Mouse (Mus musculus): Measurements from ENCODE around the gene Kbtbd12.
A peak's percentile ranks its signal among the peaks of the same experiment; 100 is the strongest.

Kbtbd12 gene

DNA sequence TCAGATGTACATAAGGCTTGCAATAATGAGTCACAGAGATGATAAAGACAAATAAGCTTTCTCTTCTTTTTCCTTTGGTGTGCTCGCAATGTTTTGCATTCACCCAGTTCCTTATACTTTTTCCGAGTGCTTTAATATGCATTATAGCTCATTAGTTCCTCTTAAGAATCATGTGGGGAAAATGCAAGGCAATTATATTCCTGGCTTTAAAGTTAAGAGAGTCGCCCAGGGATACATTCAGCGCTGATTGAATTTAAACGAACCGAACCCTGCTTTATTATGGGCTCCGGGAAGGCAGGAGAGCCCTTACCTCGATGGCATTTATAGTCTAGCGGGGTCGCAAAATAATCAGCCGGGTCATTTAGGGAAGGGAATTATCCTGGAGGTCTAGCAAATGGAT is 10.8 kb downstream of the Kbtbd12 start:
- peak in 1 of 2 experiments; percentile 21 for DNase-seq

DNA sequence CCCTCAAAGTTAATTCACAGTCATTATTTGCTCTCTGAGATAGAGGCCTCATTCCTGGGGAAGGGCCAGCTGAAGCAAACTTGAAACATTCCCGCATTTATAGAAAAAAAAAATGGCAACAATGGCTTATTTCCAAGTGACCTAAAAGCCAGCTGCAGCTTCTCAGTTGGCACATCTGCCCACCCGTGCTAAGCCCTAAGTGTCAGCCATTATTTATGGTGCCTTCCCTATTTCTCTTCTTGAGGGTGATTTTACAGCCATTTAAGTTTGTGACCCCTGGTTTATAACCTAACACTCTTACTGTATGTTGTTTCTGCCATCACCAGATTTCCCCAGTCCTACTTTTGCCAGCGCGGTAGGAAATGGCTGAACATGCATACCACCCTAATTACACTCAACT is 11.3 kb downstream of the Kbtbd12 start:
- DNase-seq, result peak in 1 of 2 experiments; percentile 14

DNA sequence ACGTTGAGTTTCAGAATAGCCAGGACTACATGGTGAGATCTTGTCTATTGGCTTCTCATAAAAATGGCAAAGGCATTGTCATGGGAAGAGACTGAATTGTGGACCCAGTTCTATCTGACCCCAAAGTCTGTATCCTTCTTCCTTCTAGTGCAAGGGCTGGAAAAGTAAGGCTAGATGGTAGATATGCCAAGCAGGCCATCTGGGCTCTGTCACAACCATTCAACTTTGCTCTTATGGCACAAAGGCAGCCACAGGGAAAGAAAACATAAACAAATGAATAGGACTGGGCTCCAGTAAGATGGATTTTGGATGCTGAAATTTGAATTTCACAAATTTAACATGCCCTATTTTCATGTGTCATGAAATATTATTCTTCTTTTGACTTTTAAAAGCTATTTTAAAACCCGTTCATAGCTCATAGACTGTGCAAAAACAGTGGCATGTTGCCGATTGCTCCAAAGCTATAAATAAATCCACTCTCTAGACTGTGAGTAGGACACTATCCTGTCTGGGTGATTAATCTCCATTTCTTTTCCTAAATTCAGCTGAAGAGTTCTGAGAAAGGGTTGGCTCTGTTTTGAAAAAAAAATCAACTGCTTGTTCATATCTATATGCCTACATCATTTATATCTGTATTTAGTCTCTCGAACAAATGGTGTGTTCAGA is 15.8 kb downstream of the Kbtbd12 start:
- DNase-seq, result peak; percentile 29 to 38

DNA sequence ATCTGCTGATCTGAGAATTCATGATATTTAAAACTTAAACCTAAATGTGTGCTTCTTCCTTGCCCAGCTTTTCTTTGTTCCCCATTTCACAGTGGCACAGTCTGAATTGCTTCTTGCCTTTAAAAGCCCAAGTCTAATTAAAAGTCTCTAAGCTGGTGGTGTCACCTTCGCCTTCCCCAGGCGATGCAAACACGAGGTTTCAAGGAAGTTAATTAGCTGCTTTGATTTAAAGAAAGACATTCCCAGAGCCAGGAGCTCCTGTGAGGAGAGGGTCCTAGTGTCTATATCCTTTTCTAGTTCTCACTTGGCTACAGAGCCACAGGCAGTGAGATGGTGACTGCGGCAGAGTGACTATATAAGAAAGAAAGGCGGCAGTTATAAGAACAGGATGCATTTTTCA is 18.2 kb downstream of the Kbtbd12 start:
- DNase-seq, result no peak

DNA sequence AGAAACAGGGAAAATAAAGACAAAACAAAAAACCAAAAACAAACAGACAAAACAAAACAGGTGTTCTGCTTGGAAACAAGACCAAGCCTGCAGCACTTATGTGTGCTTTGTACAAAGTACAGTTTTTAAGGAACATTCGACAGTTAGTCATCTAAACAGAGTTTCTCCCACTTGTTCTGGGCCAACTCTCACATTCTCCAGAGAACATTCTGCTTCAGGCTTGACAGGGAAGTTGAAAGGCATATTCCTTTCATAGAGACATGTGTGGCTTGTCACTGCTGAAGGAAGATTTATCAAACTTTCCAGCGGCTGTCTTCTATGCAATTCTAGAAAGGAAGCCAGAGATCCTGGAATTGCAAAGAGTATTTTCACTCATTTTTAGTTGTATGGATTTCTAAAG is 22.4 kb downstream of the Kbtbd12 start:
- no peak for DNase-seq

DNA sequence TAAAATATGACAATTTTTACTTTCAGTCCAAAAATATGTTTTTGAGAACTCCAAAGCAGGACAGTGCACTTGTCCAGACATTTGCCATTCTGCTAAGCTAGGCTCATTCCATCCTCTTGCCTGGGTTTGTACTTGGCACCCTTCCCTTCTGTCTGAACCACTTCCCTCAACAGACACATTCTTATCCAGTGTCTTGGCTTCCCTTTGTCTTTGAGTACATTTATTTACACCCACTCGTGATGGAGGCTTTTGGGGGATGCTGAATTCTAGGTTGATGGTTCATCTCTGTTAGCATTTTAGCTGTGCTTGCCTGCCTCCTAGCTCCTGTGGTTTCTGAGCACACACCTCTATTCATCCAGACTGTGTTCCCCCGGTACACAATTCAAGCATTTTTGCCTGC is 31.3 kb downstream of the Kbtbd12 start:
- no peak for DNase-seq

DNA sequence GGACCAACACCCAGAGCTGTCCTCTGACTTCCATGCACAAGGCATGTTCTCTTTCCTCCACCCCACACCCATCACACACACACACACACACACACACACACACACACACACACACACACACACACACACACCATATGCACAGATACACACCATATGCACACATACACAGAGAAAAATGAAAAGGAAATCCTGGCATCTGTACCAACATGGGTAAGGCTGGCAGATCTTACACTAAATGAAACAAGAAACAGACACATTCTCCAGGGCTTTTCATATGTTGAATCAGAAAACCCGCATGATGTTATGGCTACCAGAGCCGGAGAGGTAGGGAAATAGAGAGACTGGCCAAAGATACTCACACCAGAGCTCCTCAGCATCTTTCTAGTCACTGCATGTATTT is 32.0 kb downstream of the Kbtbd12 start:
- DNase-seq, result no peak

DNA sequence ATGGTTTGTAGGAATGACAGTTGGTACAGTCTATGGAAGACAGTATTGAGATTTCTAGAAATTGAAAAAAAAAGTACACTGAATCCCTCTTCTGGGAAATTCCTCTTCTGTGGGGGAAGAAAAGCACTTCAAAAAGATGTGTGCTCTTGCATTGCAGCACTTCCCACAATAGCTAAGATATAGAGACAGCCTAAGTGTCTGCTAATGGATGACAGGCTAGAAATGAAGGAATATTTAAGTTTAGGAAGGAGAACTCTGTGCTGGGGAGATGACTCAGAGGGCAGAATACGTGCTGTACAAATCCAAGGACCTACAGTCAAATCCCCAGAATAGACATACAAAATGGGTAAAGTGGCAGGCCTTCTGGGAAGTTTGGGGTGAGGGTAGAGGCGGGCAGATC is 32.5 kb downstream of the Kbtbd12 start:
- DNase-seq, result no peak

DNA sequence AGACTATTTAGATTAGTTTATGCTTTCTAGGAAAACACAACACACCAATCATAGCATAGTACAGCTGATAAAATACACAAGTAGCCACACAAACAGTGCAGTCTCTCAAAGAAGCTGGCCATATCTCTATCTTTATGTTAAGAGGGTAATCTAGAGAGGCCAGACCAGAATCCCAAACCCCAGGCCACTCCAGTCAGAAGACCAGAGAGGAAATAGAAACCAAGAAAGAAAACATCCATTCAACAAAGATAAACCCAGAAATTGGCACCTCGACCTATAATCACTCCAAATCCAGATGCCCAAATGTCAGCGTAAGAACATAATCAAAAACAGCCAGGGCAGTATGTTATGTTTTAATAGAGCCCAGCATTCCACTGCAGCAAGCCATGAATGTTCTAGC is 41.6 kb downstream of the Kbtbd12 start:
- no peak for DNase-seq

DNA sequence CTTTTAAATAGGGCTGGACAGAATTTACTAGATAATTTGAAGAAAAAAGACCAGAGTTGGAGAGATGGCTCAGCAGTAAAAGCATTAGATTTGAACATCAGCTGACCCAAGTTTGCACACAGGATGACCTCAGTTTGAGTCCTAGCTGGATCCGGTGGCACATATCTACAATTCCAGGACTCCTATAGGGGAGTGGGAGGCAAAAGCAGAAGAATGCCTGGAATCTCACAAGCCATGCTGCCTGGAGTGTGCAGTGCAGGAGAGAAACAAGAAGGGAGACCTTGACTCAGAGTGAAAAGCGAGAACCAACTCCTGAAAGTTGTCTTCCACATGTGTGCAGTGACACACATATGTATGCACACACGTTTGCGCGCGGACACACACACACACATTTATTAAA is 45.4 kb downstream of the Kbtbd12 start:
- no peak for DNase-seq

DNA sequence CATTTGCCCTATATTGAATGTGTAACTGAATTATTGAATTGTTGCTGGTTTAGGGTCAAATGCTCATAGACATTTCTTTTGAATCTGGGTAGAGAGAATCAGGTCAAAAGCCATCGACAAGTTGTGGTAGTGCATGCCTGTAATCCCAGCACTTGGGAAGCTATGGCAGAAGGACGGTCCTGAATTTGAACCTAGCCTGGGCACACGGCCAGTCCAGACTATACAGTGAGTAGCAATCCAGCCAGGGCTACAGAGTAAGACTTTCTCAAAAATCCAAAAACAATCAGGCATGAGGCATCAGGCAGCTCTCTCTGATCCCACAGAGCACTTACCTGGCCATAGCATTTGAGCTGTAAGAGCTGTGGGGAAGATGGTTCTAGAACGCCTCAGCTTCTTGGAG is 47.5 kb downstream of the Kbtbd12 start:
- peak; percentile 20 to 54 for DNase-seq

DNA sequence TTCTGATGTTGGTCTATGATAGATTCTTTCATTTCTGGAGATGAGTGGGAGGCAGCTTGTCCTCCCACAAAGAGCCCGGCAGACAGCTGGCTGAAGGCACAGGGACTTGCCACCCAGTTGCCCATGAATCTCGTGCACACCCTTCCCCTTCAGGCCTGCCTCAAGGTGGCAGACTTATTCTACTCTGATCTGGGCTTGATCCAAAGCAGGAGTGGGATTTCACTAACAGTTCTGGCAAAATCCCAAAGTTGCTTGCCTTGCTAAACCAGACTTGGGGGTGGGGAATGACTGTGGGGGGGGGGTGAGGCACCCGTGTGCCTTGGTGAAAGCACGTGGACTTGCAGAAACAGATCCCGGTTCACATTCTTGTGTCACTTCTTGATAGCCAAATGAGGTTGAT is 48.2 kb downstream of the Kbtbd12 start:
- peak; percentile 76 to 85 for DNase-seq

DNA sequence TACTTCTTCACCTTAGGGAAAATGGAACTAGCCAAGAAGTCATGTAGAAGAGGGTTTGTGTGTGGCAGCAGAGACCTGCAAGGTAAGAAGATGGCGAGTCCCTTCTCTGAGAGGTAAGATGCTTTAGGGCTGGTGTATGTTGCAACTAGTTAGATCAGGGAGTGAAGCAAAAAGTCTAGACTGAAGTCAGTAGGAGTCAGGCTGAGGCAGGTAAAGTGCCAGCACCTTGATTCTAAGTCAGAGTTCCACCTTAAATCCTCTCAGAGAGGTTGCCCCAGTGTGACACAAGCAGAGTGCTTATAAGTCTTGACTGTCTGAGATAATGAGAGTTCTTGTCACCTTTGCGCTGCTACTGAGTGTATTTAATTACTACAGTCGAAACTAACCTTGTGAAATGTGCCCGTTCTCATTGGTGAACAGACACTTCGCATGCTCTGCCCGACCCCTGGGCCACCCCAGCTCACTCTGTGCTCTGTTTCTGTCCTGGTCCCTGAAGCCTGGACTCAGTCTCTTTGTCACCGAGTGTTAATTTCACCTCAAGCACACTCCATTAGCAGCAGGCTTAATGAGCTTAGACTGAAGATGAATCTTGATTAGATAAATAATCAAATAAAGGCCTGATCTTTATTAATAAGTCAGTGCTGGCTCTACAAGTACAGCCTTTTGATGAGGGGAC is 49.0 kb downstream of the Kbtbd12 start:
- no peak for DNase-seq

DNA sequence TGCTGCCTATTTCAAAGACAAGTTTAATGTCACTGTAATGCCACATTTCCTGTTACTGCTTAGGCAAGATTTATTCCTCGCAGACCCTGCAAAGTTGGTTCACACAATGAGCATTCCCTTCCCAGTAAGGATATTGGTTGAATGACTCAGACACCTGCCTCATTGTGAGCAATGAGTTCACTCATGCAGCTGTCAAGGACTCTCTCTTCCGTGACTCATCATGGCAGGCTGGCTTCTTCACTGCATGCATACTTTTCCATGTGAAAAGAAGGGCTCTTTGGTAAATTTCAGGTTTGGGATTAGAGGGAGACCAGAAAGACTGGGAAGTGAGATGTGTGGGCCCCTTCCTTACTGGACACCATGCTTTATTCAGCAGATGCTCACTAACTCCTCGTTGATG is 50.7 kb downstream of the Kbtbd12 start:
- DNase-seq, result no peak

DNA sequence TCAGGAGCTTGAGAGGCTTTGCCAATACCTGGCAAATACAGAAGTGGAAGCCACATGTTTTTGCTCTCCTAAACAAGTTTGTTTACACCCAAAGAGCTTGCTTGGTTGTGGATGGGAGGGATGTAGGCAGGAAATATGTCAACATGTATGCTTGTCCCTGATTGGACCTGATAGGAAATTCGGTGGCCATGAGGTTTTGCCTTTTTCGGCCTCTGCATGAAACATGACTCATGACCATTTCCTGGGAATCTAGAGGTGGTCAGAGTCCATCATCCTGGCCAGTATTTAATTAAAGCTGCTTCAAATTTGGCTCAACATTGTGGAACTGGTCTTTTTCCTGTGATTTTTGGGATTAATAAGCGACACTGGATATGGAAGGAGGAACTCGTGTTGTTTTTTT is 53.8 kb downstream of the Kbtbd12 start:
- DNase-seq, result no peak

DNA sequence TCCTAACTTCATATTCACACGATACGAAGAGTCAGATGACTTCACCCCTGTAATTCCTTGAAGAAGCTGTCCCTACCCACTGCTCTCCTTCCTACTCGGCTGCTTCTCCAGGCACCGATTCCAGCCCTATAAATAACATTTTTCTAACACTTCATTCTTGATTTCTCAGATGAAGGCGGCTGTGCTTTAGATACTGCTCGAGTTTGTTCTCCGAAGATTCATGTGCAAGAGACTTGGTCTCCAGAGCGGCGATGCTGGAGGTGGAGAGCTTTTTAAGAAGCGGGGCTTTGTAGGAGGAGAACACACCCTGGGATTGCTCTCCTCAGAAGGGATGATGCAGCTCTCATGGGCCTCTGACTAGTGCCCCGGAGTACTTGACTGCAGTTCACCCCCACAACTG is 61.3 kb downstream of the Kbtbd12 start:
- no peak for DNase-seq

DNA sequence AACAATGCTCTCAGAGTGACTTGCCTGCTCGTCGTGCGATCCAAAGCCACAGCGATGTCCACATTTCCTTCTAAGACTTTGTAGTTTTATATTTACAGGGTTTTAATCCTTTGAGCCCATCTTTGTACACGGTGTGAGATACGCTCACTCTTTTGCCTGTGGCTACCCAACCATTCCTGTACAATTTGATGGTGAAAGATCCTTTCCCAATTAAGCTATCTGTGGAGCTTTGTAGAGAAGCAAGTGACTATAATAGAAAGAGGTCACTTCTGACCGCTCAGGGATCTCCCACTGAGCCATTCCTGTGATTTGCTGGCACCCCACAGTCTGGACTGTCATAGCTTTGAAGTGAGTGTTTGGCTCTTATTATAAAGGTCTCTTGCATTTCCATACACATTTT is 71.1 kb downstream of the Kbtbd12 start:
- DNase-seq, result peak in 1 of 2 experiments; percentile 18

DNA sequence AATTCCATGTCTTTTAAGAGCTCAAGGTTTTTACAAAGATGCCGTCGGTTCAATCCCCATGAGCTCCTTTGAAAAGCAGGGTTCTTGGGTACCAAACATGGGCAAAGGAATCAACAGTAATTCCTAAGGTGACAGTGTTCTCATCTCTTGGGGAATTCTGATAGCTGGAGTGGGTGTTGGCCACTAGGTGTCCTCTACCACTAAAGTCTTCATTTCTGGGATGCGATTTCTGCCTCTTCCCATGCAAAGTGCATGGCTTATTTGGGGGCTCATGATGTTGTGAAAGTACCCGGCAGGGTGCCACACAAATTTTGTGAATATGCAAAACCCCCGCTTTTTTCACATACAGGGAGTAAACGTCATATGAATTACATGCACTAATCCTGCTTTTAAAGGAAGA is 72.7 kb downstream of the Kbtbd12 start:
- peak; percentile 59 to 65 for DNase-seq

DNA sequence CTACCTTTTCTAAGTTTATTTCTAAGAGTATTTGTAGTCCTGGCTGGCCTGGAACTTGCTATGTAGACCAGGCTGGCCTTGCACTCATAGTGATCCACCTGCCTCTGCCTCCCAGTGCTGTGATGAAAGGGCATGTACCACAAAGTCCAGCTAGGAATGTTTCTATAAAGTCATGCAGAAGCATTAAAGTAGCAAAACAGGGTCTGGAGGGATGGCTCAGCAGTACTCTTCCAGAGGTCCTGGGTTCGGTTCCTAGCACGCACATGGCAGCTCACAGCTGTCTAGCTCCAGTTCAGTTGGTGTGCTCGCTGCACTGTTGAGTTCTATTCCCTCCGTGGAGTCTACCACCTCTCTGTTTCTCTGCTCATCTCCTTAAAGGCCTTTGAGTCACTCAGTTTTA is 77.6 kb downstream of the Kbtbd12 start:
- DNase-seq, result no peak

DNA sequence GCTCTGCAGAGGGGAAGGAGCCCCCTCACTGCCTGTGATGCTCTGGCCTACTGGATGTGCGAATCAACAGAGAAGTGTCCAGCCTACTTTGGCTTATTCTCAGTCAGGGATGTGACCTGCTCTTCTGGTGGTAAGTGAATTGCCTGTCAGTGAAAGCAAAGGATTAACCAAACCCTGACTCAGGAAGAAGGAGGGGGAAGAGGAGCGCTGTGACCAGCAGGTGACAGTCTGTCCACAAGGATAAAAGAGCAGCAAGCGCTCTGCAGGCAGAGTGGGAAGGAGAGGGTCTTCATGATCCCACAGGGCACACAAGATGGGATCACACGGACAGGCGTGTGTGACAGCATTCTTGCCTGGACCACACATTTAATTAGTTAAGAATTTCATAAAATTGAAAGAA is 78.1 kb downstream of the Kbtbd12 start:
- peak; percentile 62 to 66 for DNase-seq

DNA sequence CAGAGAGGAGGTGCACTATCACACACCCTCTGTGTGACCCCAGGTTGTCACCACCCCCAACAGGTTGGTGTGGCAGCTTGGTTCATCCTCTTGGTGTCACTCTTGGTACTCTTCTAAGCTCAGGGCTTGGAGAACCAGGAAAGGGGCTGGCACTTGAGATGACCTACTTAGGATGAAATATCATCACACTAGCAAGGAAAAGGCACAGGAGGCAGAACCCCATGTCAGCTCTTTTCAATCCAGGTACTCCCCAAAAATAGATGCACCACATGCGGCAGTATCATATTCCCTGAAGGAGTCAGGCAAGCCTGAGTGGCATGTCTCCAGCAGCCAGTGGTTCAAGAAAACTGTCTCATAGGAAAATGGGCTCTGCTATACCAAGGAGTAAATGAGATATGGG is 79.7 kb downstream of the Kbtbd12 start:
- DNase-seq, result peak; percentile 66 to 73

DNA sequence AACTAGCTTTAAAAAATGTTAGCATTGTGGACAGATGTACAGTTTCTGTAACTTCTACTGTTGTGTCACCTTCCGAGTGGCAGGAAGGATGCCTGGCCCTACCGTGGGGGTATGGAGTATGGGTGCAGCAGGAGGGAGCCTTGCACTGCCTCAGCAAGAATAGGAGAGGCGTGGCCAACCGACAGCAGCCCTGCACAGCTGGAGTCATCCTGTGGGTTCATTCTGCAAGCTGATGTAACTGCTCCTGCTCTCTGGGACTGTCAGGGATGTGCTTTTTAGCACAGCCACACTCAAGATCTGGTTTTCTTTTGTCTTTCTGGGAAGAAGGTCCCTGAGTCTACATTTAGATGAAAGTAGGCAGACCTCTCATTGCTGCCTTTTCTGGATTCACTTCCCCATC is 80.2 kb downstream of the Kbtbd12 start:
- no peak for DNase-seq

DNA sequence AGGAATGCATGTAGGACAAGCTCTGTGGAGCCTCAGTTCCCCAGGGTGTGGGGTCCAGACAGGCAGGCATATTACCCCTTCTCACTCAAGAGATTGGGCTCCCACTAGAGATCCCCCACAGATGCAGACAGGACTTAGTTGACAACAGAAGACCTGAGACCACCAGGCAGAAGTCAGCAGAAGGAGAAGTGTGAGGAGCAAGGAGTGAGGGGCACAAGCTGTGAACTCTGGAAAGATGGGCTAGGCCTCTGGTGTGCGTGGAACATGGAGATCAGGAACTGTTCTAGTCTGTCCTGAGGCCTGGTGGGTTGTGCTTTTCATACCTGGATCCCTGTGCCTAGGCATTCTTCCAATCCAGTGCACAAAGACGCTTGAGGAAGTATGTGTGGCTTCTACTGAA is 87.8 kb downstream of the Kbtbd12 start:
- peak in 1 of 2 experiments; percentile 1 for DNase-seq

DNA sequence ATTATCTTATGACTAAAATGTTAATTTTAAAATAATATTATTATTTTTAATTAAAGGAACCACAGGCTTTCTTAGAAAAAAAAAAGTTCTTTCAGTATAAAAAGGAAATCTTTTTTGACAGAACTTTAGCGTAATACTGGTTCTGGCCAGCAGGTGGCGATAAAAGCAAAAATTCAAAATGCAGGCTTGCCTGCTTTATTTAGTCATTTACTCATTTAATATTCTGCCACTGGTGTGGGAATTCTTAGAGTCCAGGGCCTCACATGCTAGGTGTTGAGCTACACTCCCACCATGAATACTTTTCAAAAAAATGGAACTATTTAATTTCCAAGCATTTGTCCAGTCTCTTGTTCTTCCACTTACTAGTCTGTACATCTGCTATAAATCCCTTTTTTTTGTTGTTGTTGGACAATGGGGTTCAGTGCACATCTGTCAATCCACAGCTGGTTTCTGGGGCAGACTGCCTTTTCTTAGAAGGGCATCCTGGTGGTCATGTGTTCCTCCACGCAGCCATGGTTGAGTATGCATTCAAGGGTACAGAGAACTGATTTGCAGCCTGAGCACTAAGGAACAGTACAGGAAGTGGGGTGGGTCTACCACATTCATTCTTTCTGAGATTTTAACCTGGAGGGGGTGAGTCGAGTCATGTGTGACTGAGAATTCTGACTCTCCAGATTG is 88.5 kb downstream of the Kbtbd12 start:
- peak; percentile 78 to 85 for DNase-seq

All from cerebellum, postnatal 10 days (tissue).